Mouse (Mus musculus): ENCODE measurements around the gene Sorcs2. TPM values are rescaled to one million over a fixed set of nuclear protein-coding genes. Genes with fewer than 3 reads are reported as not detected.

Sorcs2 gene
- polyA plus RNA-seq, 1 experiment from 2014 or later, result 25.4 TPM

- Histone ChIP-seq H3K27me3 (no peaks in the 10 kb centered on the region), H3K36me3 (no peaks in the 10 kb centered on the region), H3K4me1 (peaks cover 24% of the 10 kb centered on the region), H3K9me3 (no peaks in the 10 kb centered on the region), H3K27ac (peak overlapping the region; percentile 38; the same call in 1 of the 2 replicates), H3K4me3 (no peak overlapping the region), H3K9ac (no peak overlapping the region), H3K4me2 (no peak overlapping the region)
- ATAC-seq (ENCODE audit: insufficient number of reproducible peaks, low FRiP score, low TSS enrichment, low read depth), result peak; percentile 42; the same call in 1 of the 2 replicates
- 44% methylated on average over 3 of the region's 3 CpGs for WGBS
Observed at GRCm38 (mm10) chr5:36128513-36128912, 269.4 kb downstream of the Sorcs2 start.

- no peaks in the 10 kb centered on the region for H3K9me3 ChIP-seq
- H3K36me3 ChIP-seq, result no peaks in the 10 kb centered on the region
- no peak overlapping the region for H3K27ac ChIP-seq
- peaks cover 24% of the 10 kb centered on the region for H3K4me1 ChIP-seq
- 68% methylated on average over 6 of the region's 6 CpGs for WGBS
- no peak for ATAC-seq (ENCODE audit: insufficient number of reproducible peaks, low FRiP score, low TSS enrichment, low read depth)
- no peak overlapping the region for H3K9ac ChIP-seq
- no peaks in the 10 kb centered on the region for H3K27me3 ChIP-seq
- H3K4me3 ChIP-seq, result no peak overlapping the region
- no peak overlapping the region for H3K4me2 ChIP-seq
Observed at GRCm38 (mm10) chr5:36124993-36125392, 272.9 kb downstream of the Sorcs2 start.

GRCm38 (mm10) chr5:36122987-36123386, 275.0 kb downstream of the Sorcs2 start:
- Histone ChIP-seq H3K4me3 (no peak overlapping the region), H3K36me3 (no peaks in the 10 kb centered on the region), H3K9ac (no peak overlapping the region), H3K27ac (peak overlapping the region; percentile 17; the same call in 1 of the 2 replicates), H3K4me1 (peaks cover 13% of the 10 kb centered on the region), H3K9me3 (no peaks in the 10 kb centered on the region), H3K4me2 (no peak overlapping the region), H3K27me3 (no peaks in the 10 kb centered on the region)
- WGBS, result 66% methylated on average over 10 of the region's 10 CpGs
- ATAC-seq (ENCODE audit: insufficient number of reproducible peaks, low FRiP score, low TSS enrichment, low read depth), result no peak

DNA sequence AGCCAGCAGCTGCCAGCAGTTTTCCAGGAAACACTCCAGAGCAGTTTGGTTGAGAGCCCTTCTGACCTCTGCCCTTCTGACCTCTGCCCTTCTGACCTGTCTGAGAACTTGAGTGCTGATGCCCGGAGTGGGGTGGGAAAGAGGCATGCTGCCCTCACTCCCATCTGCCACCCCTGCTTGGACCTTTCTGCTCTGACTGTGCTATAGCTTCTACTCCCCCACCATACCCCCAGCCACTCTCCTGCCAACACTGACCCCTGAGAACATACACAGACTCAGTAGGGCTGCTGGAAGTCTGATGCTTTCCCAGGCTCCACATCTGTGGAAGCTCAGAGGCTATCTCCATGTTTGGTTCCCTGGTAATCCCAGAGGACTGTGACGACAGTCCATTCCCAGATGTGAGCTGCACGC, 277.0 kb downstream of the Sorcs2 start:
- ATAC-seq (ENCODE audit: insufficient number of reproducible peaks, low FRiP score, low TSS enrichment, low read depth), result no peak
- no peak overlapping the region for H3K4me3 ChIP-seq
- no peak overlapping the region for H3K4me2 ChIP-seq
- 14% methylated on average over 3 of the region's 3 CpGs for WGBS
- H3K9ac ChIP-seq, result no peak overlapping the region
- no peaks in the 10 kb centered on the region for H3K9me3 ChIP-seq
- no peak overlapping the region for H3K27ac ChIP-seq
- H3K27me3 ChIP-seq, result no peaks in the 10 kb centered on the region
- H3K36me3 ChIP-seq, result no peaks in the 10 kb centered on the region
- H3K4me1 ChIP-seq, result peaks cover 13% of the 10 kb centered on the region

DNA sequence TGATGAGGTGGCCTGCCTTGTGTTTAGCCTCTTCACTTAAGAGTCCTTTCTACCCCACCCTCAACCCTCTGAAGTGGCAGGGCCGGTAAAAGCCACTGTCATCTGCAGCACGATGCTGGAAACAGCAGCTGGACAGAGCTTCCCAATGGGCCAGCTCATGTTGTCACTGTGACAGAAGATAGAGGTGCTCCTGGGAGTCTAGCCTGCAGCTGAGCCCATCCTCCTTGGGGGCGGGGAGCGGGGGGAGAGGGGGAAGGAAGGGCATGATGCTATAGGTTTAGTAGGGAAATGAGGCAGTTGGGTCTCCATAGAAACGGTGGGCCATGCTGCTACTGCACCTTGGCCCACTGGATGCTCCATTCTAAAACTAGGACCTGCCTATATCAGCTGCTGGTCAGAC, 279.9 kb downstream of the Sorcs2 start:
- Histone ChIP-seq H3K9ac (no peak overlapping the region), H3K4me2 (no peak overlapping the region), H3K27me3 (no peaks in the 10 kb centered on the region), H3K4me1 (0 out of 2 replicates have a peak, but pooled peaks cover 7% of the 10 kb centered on the region), H3K9me3 (no peaks in the 10 kb centered on the region), H3K4me3 (no peak overlapping the region), H3K36me3 (no peaks in the 10 kb centered on the region), H3K27ac (no peak overlapping the region)
- no peak for ATAC-seq (ENCODE audit: insufficient number of reproducible peaks, low FRiP score, low TSS enrichment, low read depth)
- WGBS, result 58% methylated on average over 5 of the region's 5 CpGs

GRCm38 (mm10) chr5:36115519-36115918, 282.4 kb downstream of the Sorcs2 start:
- ATAC-seq (ENCODE audit: insufficient number of reproducible peaks, low FRiP score, low TSS enrichment, low read depth), result no peak
- no peak overlapping the region for H3K27ac ChIP-seq
- no peaks in the 10 kb centered on the region for H3K36me3 ChIP-seq
- H3K4me2 ChIP-seq, result no peak overlapping the region
- 70% methylated on average over 7 of the region's 7 CpGs for WGBS
- no peak overlapping the region for H3K4me3 ChIP-seq
- no peaks in the 10 kb centered on the region for H3K9me3 ChIP-seq
- 0 out of 2 replicates have a peak, but pooled peaks cover 3% of the 10 kb centered on the region for H3K4me1 ChIP-seq
- no peaks in the 10 kb centered on the region for H3K27me3 ChIP-seq
- no peak overlapping the region for H3K9ac ChIP-seq

- Histone ChIP-seq H3K4me1 (peaks cover 1% of the 10 kb centered on the region; the same call in 1 of the 2 replicates), H3K4me3 (no peak overlapping the region), H3K9me3 (no peaks in the 10 kb centered on the region), H3K4me2 (no peak overlapping the region), H3K36me3 (no peaks in the 10 kb centered on the region), H3K27ac (no peak overlapping the region), H3K9ac (no peak overlapping the region), H3K27me3 (no peaks in the 10 kb centered on the region)
- 82% methylated on average over 2 of the region's 2 CpGs for WGBS
- ATAC-seq (ENCODE audit: insufficient number of reproducible peaks, low FRiP score, low TSS enrichment, low read depth), result no peak
Observed at GRCm38 (mm10) chr5:36113696-36114095, 284.2 kb downstream of the Sorcs2 start.

GRCm38 (mm10) chr5:36112696-36113095, 285.2 kb downstream of the Sorcs2 start:
- ATAC-seq (ENCODE audit: insufficient number of reproducible peaks, low FRiP score, low TSS enrichment, low read depth), result no peak
- Histone ChIP-seq H3K4me1 (peaks cover 4% of the 10 kb centered on the region; the same call in 1 of the 2 replicates), H3K4me3 (no peak overlapping the region), H3K9me3 (no peaks in the 10 kb centered on the region), H3K4me2 (no peak overlapping the region), H3K9ac (no peak overlapping the region), H3K27ac (no peak overlapping the region), H3K27me3 (no peaks in the 10 kb centered on the region), H3K36me3 (no peaks in the 10 kb centered on the region)
- 80% methylated on average over 6 of the region's 6 CpGs for WGBS

DNA sequence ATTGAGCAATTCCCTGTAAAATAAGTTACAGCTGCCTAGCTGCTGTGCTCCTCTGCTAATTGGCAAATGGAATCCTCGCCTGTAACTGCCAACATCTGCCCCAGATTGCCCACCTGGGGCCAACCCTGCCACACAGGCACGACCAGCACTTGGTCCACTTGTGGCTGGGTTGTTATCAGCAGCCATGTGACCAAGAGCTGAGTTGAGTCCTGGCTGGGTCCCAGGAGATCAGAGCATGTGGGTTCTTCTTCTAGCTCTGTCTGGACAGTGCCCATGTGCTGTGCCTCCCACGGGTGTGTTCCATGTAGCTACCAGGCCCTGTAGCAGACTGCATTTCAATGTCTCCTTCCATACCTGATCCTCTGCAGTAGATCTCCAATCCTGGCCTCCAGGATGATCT, 286.4 kb downstream of the Sorcs2 start:
- Histone ChIP-seq H3K4me1 (peaks cover 4% of the 10 kb centered on the region; the same call in 1 of the 2 replicates), H3K36me3 (no peaks in the 10 kb centered on the region), H3K9me3 (no peaks in the 10 kb centered on the region), H3K4me3 (no peak overlapping the region), H3K27me3 (no peaks in the 10 kb centered on the region), H3K9ac (no peak overlapping the region), H3K27ac (no peak overlapping the region), H3K4me2 (no peak overlapping the region)
- no peak for ATAC-seq (ENCODE audit: insufficient number of reproducible peaks, low FRiP score, low TSS enrichment, low read depth)
- WGBS, result 52% methylated on average over 3 of the region's 3 CpGs

GRCm38 (mm10) chr5:36108339-36108887, 289.5 kb downstream of the Sorcs2 start:
- Histone ChIP-seq H3K27ac (no peak overlapping the region), H3K9ac (no peak overlapping the region), H3K27me3 (no peaks in the 10 kb centered on the region), H3K36me3 (no peaks in the 10 kb centered on the region), H3K9me3 (no peaks in the 10 kb centered on the region), H3K4me3 (no peak overlapping the region), H3K4me2 (no peak overlapping the region), H3K4me1 (peaks cover 4% of the 10 kb centered on the region; the same call in 1 of the 2 replicates)
- no peak for ATAC-seq (ENCODE audit: insufficient number of reproducible peaks, low FRiP score, low TSS enrichment, low read depth)
- WGBS, result 47% methylated on average over 4 of the region's 4 CpGs

- H3K27me3 ChIP-seq, result no peaks in the 10 kb centered on the region
- no peak overlapping the region for H3K4me2 ChIP-seq
- no peak for ATAC-seq (ENCODE audit: insufficient number of reproducible peaks, low FRiP score, low TSS enrichment, low read depth)
- 86% methylated on average over 2 of the region's 2 CpGs for WGBS
- H3K9me3 ChIP-seq, result no peaks in the 10 kb centered on the region
- no peaks in the 10 kb centered on the region for H3K36me3 ChIP-seq
- peaks cover 12% of the 10 kb centered on the region for H3K4me1 ChIP-seq
- H3K27ac ChIP-seq, result no peak overlapping the region
- H3K4me3 ChIP-seq, result no peak overlapping the region
- no peak overlapping the region for H3K9ac ChIP-seq
Observed at GRCm38 (mm10) chr5:36103483-36103882, 294.5 kb downstream of the Sorcs2 start.

DNA sequence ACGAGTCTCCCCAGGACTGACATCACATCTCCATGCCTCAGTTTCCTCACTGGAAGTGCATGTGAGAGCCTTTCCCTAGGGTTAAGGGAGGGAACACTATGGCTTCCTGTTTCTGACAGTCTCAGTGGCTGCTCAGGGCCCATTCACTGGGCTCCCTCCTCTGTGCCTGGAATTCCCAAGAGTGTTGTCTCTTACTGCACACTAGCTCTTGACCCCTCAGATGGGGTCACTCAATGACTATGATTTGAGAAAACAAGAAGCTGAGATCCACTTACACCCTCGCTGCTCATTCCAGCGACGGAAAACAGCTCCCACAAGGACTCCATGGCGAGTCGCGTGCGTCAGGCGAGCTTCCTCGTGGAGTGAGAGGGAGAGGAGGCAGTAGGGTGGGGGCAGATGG, 296.8 kb downstream of the Sorcs2 start:
- no peak for ATAC-seq (ENCODE audit: insufficient number of reproducible peaks, low FRiP score, low TSS enrichment, low read depth)
- no peak overlapping the region for H3K9ac ChIP-seq
- no peaks in the 10 kb centered on the region for H3K27me3 ChIP-seq
- H3K36me3 ChIP-seq, result no peaks in the 10 kb centered on the region
- H3K4me3 ChIP-seq, result no peak overlapping the region
- no peak overlapping the region for H3K4me2 ChIP-seq
- 74% methylated on average over 10 of the region's 10 CpGs for WGBS
- no peak overlapping the region for H3K27ac ChIP-seq
- H3K4me1 ChIP-seq, result peaks cover 21% of the 10 kb centered on the region
- no peaks in the 10 kb centered on the region for H3K9me3 ChIP-seq

DNA sequence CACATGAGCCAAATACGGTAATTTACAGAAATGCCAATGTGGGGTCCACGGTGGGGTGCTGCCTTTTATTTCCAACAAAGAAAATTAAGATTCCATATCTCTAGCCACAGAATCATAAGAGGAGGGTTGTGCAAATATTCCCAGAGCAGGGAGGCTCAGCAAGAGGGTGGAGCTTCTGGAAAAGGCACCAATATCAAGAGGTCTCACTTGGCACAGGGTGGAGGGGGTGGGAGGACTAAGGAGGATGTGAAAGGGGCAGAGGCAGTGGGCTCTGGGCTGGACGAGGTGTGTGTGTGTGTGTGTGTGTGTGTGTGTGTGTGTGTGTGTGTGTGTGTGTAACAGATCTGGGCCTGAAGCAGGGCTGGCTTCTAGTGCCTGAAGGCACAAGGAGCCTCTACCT, 297.5 kb downstream of the Sorcs2 start:
- Histone ChIP-seq H3K4me3 (no peak overlapping the region), H3K9ac (no peak overlapping the region), H3K4me1 (peaks cover 26% of the 10 kb centered on the region), H3K36me3 (no peaks in the 10 kb centered on the region), H3K9me3 (no peaks in the 10 kb centered on the region), H3K27ac (no peak overlapping the region), H3K4me2 (no peak overlapping the region), H3K27me3 (no peaks in the 10 kb centered on the region)
- no peak for ATAC-seq (ENCODE audit: insufficient number of reproducible peaks, low FRiP score, low TSS enrichment, low read depth)
- WGBS, result 60% methylated on average over 3 of the region's 3 CpGs
